23 mouse cellular contexts compared by ENCODE assay signal in genomic region chr10:3949306-3949705, GRCm38 (mm10). TPM values are rescaled to one million over a fixed set of nuclear protein-coding genes. Genes with fewer than 3 reads are reported as not detected.
DNase-seq lines count a peak whose midpoint lies in the region; ATAC-seq lines count a peak whose summit lies in the region.
"Had no signal": no experiment of that assay in that cellular context is flagged by ENCODE, and none has a peak within 500 bp of the region (broad histone marks: within the 10 kb centered on the region; RNA-seq: fewer than 3 reads in every experiment).

No protein-coding gene starts in this region.

- DNase-seq in heart, adult 11 months: peak; percentile 36
- DNase-seq in heart, postnatal 4 days: no peak
- DNase-seq in ES-CJ7 (ENCODE audit: low read depth, low spot score): peak; percentile 86
- DNase-seq in R1 (ENCODE audit: low read depth, low spot score): peak; percentile 91
- DNase-seq in ZHBTc4 (ENCODE audit: low read depth, low spot score): peak; percentile 75
- no peak for DNase-seq in layer of hippocampus, postnatal 25 days (ENCODE audit: extremely low spot score in 1 of 2, low spot score in 1 of 2)
- no peak for DNase-seq in adrenal gland, postnatal 10 days
- DNase-seq: adrenal gland, adult 2 months; adrenal gland, adult 8-10 months; adrenal gland, postnatal 14 days; adrenal gland, postnatal 25 days; adrenal gland, postnatal 36 days; B cell, adult 2 months; cerebellum, adult 11 months; cerebellum, adult 11-12 months; cerebellum, adult 18-20 months; cerebellum, adult 2 months; cerebellum, adult 8-10 months; cerebellum, adult 9-10 months had no signal

- ATAC-seq in frontal cortex, adult (ENCODE audit: low TSS enrichment): no peak
- ATAC-seq: activated CD4-positive, CD25-positive, alpha-beta regulatory T cell, adult 4 months; CD4-positive, CD25-positive, alpha-beta regulatory T cell, adult 4 months; Patski had no signal

RNA-seq across cellular contexts. Expression of gene Mthfd1l, which starts 23.6 kb away (rescaled TPM):
- total RNA-seq in heart, postnatal 4 days (2021): 1 to 10 TPM; 6.6 to 8.0 TPM
- 1 to 10 TPM; 8.4 to 9.2 TPM for total RNA-seq in layer of hippocampus, postnatal 25 days (2021)
- 10 to 100 TPM; 10.4 to 10.5 TPM for total RNA-seq in adrenal gland, postnatal 10 days (2021)

Comparison
In these comparisons a context has a peak if more than half of its experiments do, and no peak if none do; other contexts are left out.
1. DNase-seq: peak in heart, adult 11 months (single experiment), ES-CJ7 (single experiment), R1 (single experiment) and ZHBTc4 (single experiment); none in heart, postnatal 4 days (single experiment), layer of hippocampus, postnatal 25 days (0 of 2) and adrenal gland, postnatal 10 days (single experiment).